Mouse (Mus musculus) heart, adult 18-20 months (tissue): ENCODE measurements around the gene Gm20671. TPM values are rescaled to one million over a fixed set of nuclear protein-coding genes. Genes with fewer than 3 reads are reported as not detected.
"Not testable (repeated sequence)": the region's sequence is repeated elsewhere in the genome, so short reads cannot be mapped to it uniquely, and the experiment has no call there.

Source experiments
- DNase-seq, 2 experiments: peaks; one replicate each; pipeline ENCODE4 v3.0.0; 2021 to 2022; ENCODE audit warnings: mixed read lengths in 1 of 2
- total RNA-seq, 2 experiments: library from RNA; stranded (reverse); gene quantifications; 2 replicates each; pipeline ENCODE4 v1.2.3; 2021

Gm20671 gene
- total RNA-seq, 2 experiments from 2014 or later: 0.41 to 0.79 TPM

GRCm38 (mm10) chr5:32733892-32734291 is 93.0 kb downstream of the Gm20671 start:
- not testable (repeated sequence) for DNase-seq

- DNase-seq: no peak
These were observed 98.1 kb downstream of the Gm20671 start for GRCm38 (mm10) chr5:32728851-32729250.

GRCm38 (mm10) chr5:32728300-32728699 is 98.6 kb downstream of the Gm20671 start:
- no peak for DNase-seq

- DNase-seq: not testable (repeated sequence)
These were observed 101.5 kb downstream of the Gm20671 start for GRCm38 (mm10) chr5:32725397-32725796.

- DNase-seq: no peak
These were observed 102.9 kb downstream of the Gm20671 start for GRCm38 (mm10) chr5:32723981-32724380.

GRCm38 (mm10) chr5:32722711-32723110 is 104.2 kb downstream of the Gm20671 start:
- not testable (repeated sequence) for DNase-seq

GRCm38 (mm10) chr5:32722263-32722662 is 104.6 kb downstream of the Gm20671 start:
- DNase-seq: no peak

GRCm38 (mm10) chr5:32721316-32721715 is 105.6 kb downstream of the Gm20671 start:
- DNase-seq: no peak

GRCm38 (mm10) chr5:32720416-32720815 is 106.5 kb downstream of the Gm20671 start:
- DNase-seq: no peak

- DNase-seq: no peak
These were observed 108.0 kb downstream of the Gm20671 start for GRCm38 (mm10) chr5:32718916-32719315.

- DNase-seq: no peak
These were observed 109.2 kb downstream of the Gm20671 start for GRCm38 (mm10) chr5:32717726-32718125.

GRCm38 (mm10) chr5:32713703-32714467 is 113.0 kb downstream of the Gm20671 start:
- DNase-seq: peak; percentile 92 to 95

- DNase-seq: no peak
These were observed 113.7 kb downstream of the Gm20671 start for GRCm38 (mm10) chr5:32713042-32713702.

GRCm38 (mm10) chr5:32712221-32713041 is 114.5 kb downstream of the Gm20671 start:
- no peak for DNase-seq

- DNase-seq: no peak
These were observed 115.4 kb downstream of the Gm20671 start for GRCm38 (mm10) chr5:32711485-32711884.

GRCm38 (mm10) chr5:32706226-32706780 is 120.6 kb downstream of the Gm20671 start:
- DNase-seq: no peak

- no peak for DNase-seq
These were observed 129.6 kb downstream of the Gm20671 start for GRCm38 (mm10) chr5:32697208-32697867.

GRCm38 (mm10) chr5:32693411-32693810 is 133.5 kb downstream of the Gm20671 start:
- DNase-seq: no peak
